Mouse (Mus musculus) cortical plate, adult 2 months (tissue): Measurements from ENCODE around the gene Pitpnc1.
"Not testable (repeated sequence)": the region's sequence is repeated elsewhere in the genome, so short reads cannot be mapped to it uniquely, and the experiment has no call there.

ENCODE experiments used
- CTCF ChIP-seq: fragments of 200-500 bp; IDR thresholded peaks from 2 replicates; pipeline ENCODE4 v1.5.1; 2011; ENCODE audit warnings: mild to moderate bottlenecking, control low read depth, low read length; ENCODE audit not compliant: insufficient read depth; ENCODE audit errors: extremely low read depth
- POLR2A ChIP-seq: fragments of 200-500 bp; IDR thresholded peaks from 2 replicates; pipeline ENCODE4 v1.6.1; 2011; ENCODE audit warnings: mild to moderate bottlenecking, low read length, control low read depth; ENCODE audit not compliant: insufficient read depth; ENCODE audit errors: extremely low read depth

GRCm38 (mm10) chr11:107504364-107504763, 33.9 kb upstream of the Pitpnc1 start:
- not testable (repeated sequence) for TF ChIP-seq CTCF, POLR2A
